Mouse (Mus musculus): ENCODE measurements at regions not wholly inside any gene's neighbourhood (a gene's known extent, or its start where the extent isn't known, plus 50 kb on each side); places are given as distances from the start of the nearest gene placed in this dataset.

DNA sequence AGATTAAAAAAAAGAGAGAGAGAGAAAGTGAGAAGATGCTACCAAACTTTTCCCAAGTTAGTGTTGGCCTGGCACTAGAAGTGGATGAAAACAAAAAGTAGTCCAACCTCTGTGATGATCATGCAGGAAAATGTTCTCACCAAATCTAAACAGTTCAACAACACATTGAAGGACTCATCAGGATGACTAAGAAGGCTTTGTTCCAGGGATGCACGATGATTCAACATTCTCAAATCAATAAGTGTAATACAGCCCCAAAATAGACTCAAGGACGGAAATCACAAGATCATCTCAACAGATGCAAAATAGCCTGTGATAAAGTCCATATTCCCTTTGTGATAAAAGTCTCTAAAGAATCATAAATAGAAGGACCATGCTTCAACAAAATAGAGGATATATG is 106.3 kb downstream of the Cysltr2 start:
- Histone ChIP-seq H3K27me3 (ENCODE audit: insufficient read depth, low read length) (no peaks in the 10 kb centered on the region), H3K4me1 (ENCODE audit: insufficient read depth, low read length) (no peaks in the 10 kb centered on the region), H3K36me3 (ENCODE audit: insufficient read depth, low read length) (no peaks in the 10 kb centered on the region), H3K9ac (replicated peaks; ENCODE audit: low read length) (no peak overlapping the region), H3K9me3 (ENCODE audit: low read length) (no peaks in the 10 kb centered on the region), H3K4me3 (ENCODE audit: low read length) (no peak overlapping the region), H3K4me2 (ENCODE audit: low read depth, low read length) (no peak overlapping the region), H3K27ac (no peak overlapping the region)
- whole genome bisulfite sequencing = 83% methylated on average over 2 of the region's 2 CpGs
- no peak for TF ChIP-seq CTCF (IDR thresholded peaks at IDR 0.05; ENCODE audit: low read depth)
- no peak for DNase-seq (ENCODE audit: low spot score)
- ATAC-seq = no peak

DNA sequence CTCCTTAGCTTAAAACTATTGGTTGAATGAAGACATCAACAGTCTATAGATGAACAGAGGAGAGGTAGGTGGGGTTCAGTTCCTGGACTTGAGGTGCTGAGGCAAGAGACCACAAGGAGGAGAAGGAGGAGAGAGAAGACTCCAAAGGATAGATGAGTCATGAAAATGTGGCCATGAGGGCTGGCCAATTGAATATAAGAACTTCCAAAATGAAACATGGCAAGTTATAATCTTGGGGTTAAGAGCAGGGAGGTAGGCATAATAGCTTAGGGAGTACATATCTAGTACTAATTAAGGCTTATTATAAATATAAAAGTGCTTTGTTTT is 109.9 kb downstream of the Cysltr2 start:
- no peaks in the 10 kb centered on the region for H3K27me3 ChIP-seq (ENCODE audit: insufficient read depth, low read length)
- TF ChIP-seq CTCF (IDR thresholded peaks at IDR 0.05; ENCODE audit: low read depth) = no peak
- no peaks in the 10 kb centered on the region for H3K9me3 ChIP-seq (ENCODE audit: low read length)
- DNase-seq (ENCODE audit: low spot score) (no peak), ATAC-seq (no peak)
- H3K9ac ChIP-seq (replicated peaks; ENCODE audit: low read length) = no peak overlapping the region
- no peak overlapping the region for H3K4me3 ChIP-seq (ENCODE audit: low read length)
- no peaks in the 10 kb centered on the region for H3K4me1 ChIP-seq (ENCODE audit: insufficient read depth, low read length)
- H3K4me2 ChIP-seq (ENCODE audit: low read depth, low read length) = no peak overlapping the region
- H3K36me3 ChIP-seq (ENCODE audit: insufficient read depth, low read length) = no peaks in the 10 kb centered on the region
- H3K27ac ChIP-seq = no peak overlapping the region

DNA sequence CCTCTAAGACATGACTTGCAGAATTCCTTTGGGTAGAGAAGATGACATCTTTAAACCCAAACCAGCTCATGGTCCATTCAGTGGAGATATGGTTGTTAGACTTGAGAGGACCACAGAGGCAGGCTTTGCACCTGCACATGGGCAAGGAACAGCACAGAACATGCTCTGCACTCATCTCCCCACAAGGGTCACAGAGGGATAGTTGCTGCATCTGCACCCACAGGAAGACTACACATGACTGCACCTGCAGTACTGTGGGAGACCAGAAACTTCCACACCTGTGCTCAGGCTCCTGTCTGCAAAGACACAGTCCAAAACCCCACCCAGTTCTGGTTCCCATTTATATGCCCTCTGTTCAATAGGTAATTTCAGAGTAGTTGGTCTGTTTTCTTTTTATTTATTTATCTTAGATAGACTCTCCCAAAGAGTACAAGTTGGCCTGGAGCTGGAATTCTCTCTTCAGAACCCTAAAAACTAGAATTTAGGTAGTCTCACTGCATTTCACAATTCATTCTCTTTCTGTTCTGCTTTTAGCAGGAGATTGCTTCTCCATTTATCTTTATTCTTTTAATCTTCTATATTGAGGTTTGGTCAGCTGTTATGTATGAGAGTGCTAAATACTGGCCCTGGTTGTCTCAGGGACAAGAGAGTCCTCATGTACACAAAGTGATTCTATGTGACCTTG is 110.4 kb downstream of the Cysltr2 start:
- no peak for TF ChIP-seq CTCF (IDR thresholded peaks at IDR 0.05; ENCODE audit: low read depth)
- Histone ChIP-seq H3K36me3 (ENCODE audit: insufficient read depth, low read length) (no peaks in the 10 kb centered on the region), H3K27ac (no peak overlapping the region), H3K4me2 (ENCODE audit: low read depth, low read length) (no peak overlapping the region), H3K27me3 (ENCODE audit: insufficient read depth, low read length) (no peaks in the 10 kb centered on the region), H3K9me3 (ENCODE audit: low read length) (no peaks in the 10 kb centered on the region), H3K4me1 (ENCODE audit: insufficient read depth, low read length) (no peaks in the 10 kb centered on the region), H3K4me3 (ENCODE audit: low read length) (no peak overlapping the region), H3K9ac (replicated peaks; ENCODE audit: low read length) (no peak overlapping the region)
- no peak for DNase-seq (ENCODE audit: low spot score)
- ATAC-seq = no peak

DNA sequence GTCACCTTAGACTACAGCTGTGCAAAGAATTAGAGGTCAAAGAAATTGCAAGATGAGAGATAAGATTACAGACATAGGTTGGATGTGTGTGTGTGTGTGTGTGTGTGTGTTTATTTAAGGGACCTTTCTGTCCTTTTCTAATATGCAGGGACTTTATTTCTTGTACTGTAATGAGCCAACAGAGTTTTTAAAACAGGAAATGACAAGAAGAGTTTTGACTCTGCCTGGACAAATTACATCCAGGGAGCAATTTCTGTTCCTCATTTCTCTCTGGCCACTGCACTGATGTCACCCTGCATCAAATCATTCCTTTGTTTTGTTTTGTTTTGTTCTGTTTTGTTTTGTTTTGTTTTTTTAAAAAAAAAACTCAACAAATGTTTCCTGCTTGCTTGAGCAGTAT is 115.3 kb downstream of the Cysltr2 start:
- no peaks in the 10 kb centered on the region for H3K27me3 ChIP-seq (ENCODE audit: insufficient read depth, low read length)
- H3K4me2 ChIP-seq (ENCODE audit: low read depth, low read length) = no peak overlapping the region
- H3K4me3 ChIP-seq (ENCODE audit: low read length) = no peak overlapping the region
- ATAC-seq (no peak), DNase-seq (ENCODE audit: low spot score) (no peak)
- TF ChIP-seq CTCF (IDR thresholded peaks at IDR 0.05; ENCODE audit: low read depth) = no peak
- no peaks in the 10 kb centered on the region for H3K4me1 ChIP-seq (ENCODE audit: insufficient read depth, low read length)
- H3K9me3 ChIP-seq (ENCODE audit: low read length) = no peaks in the 10 kb centered on the region
- H3K9ac ChIP-seq (replicated peaks; ENCODE audit: low read length) = no peak overlapping the region
- H3K36me3 ChIP-seq (ENCODE audit: insufficient read depth, low read length) = no peaks in the 10 kb centered on the region
- no peak overlapping the region for H3K27ac ChIP-seq

DNA sequence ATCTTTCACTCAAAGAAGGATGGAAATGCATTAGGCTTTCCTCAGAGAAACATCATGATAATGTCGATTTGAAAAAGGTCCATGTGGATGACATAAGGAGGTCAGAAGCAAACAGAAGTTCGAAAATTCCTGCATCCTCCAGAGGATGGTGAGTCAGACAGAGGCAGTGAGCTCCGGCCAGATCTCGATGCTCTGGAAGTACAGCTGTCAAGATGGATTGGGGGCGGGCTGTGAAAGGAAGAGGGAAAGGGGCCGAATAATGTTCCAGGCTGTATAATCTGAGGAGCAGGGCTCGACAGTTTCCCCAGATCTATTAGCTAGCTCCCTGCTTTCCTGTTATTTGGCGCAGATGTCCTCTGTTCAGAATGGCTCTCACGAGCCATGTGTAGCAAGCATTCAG is 116.6 kb downstream of the Cysltr2 start:
- Histone ChIP-seq H3K36me3 (ENCODE audit: insufficient read depth, low read length) (no peaks in the 10 kb centered on the region), H3K27ac (no peak overlapping the region), H3K9me3 (ENCODE audit: low read length) (no peaks in the 10 kb centered on the region), H3K4me3 (ENCODE audit: low read length) (no peak overlapping the region), H3K4me1 (ENCODE audit: insufficient read depth, low read length) (no peaks in the 10 kb centered on the region), H3K9ac (replicated peaks; ENCODE audit: low read length) (no peak overlapping the region), H3K27me3 (ENCODE audit: insufficient read depth, low read length) (no peaks in the 10 kb centered on the region), H3K4me2 (ENCODE audit: low read depth, low read length) (no peak overlapping the region)
- no peak for DNase-seq (ENCODE audit: low spot score)
- TF ChIP-seq CTCF (IDR thresholded peaks at IDR 0.05; ENCODE audit: low read depth) = no peak
- no peak for ATAC-seq
- WGBS = 74% methylated on average over 9 of the region's 9 CpGs

DNA sequence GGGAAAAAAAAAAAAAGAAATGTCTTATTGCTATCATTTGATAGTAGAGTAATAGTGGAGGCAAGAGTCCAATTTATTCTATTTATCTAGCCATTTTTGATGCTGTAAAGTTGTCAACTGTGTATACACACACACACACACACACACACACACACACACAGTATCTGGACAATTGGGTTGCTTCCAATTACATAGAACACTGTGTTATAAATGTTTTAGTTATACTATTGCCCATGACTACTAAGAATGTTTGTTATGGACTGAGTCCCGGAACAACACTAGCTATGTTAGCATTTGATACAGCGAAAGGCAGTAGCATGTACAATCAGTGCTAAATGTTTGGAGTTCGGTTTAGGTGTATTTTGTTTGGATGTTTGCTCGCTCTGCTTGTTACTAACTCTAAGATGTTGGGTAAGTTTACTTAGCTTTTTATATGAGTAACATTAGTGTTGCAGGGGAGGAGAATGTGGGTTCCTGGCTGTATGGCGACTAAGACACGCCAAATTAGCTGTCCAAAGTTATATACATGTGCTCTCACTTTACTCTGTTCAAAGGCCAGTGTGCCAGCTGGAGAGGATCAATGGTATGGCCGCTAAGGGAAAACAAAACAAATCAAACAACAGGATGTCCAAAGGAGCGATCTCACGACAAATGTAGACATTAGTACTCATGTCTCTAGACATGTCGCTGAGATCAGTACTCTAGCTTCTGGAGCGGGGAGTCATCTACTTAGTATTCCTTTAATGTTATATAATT is 147.6 kb downstream of the Cysltr2 start:
- Histone ChIP-seq H3K4me3 (ENCODE audit: low read length) (no peak overlapping the region), H3K4me2 (ENCODE audit: low read depth, low read length) (no peak overlapping the region), H3K27ac (no peak overlapping the region), H3K9ac (replicated peaks; ENCODE audit: low read length) (no peak overlapping the region), H3K9me3 (ENCODE audit: low read length) (no peaks in the 10 kb centered on the region), H3K4me1 (ENCODE audit: insufficient read depth, low read length) (no peaks in the 10 kb centered on the region), H3K27me3 (ENCODE audit: insufficient read depth, low read length) (no peaks in the 10 kb centered on the region), H3K36me3 (ENCODE audit: insufficient read depth, low read length) (no peaks in the 10 kb centered on the region)
- no peak for ATAC-seq
- no peak for TF ChIP-seq CTCF (IDR thresholded peaks at IDR 0.05; ENCODE audit: low read depth)
- WGBS = 88% methylated on average over 11 of the region's 11 CpGs
- DNase-seq (ENCODE audit: low spot score) = no peak

DNA sequence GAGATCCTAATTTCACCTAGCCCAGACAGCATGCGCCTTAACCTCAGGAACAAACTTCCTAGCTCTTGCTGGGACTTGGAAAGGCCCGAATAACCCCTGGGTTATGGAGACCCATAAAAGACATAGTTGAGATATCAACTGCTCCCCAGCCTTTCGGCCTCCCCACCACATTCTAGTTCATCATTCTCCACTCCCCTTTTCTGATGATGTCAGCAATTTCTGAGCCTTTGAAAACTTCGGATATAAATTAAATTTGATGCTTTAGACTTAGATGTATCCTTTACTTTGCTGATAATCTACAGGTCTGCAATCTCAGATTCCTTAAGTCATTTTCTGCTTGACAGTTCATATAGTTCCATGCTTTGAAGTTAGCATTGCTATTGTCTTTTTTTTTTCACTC is 149.3 kb downstream of the Cysltr2 start:
- WGBS = 90% methylated on average over 4 of the region's 4 CpGs

More for the DNA sequence above, 149.3 kb downstream of the Cysltr2 start:
- no peak overlapping the region for H3K27ac ChIP-seq
- H3K9me3 ChIP-seq (ENCODE audit: low read length) = no peaks in the 10 kb centered on the region
- ATAC-seq (no peak), DNase-seq (ENCODE audit: low spot score) (no peak)
- TF ChIP-seq CTCF (IDR thresholded peaks at IDR 0.05; ENCODE audit: low read depth) = no peak
- H3K9ac ChIP-seq (replicated peaks; ENCODE audit: low read length) = no peak overlapping the region
- no peaks in the 10 kb centered on the region for H3K27me3 ChIP-seq (ENCODE audit: insufficient read depth, low read length)
- no peak overlapping the region for H3K4me2 ChIP-seq (ENCODE audit: low read depth, low read length)
- H3K36me3 ChIP-seq (ENCODE audit: insufficient read depth, low read length) = no peaks in the 10 kb centered on the region
- no peak overlapping the region for H3K4me3 ChIP-seq (ENCODE audit: low read length)
- H3K4me1 ChIP-seq (ENCODE audit: insufficient read depth, low read length) = no peaks in the 10 kb centered on the region
